ENCODE assay signal across 8 mouse cellular contexts in genomic region chr2:131054646-131055264, GRCm38 (mm10). TPM values are rescaled to one million over a fixed set of nuclear protein-coding genes. Genes with fewer than 3 reads are reported as not detected.
DNase-seq lines count a peak whose midpoint lies in the region; ATAC-seq and TF ChIP-seq lines count a peak whose summit lies in the region.

No protein-coding gene starts in this region.

- H3K27ac ChIP-seq in lung, embryonic 16.5 days (ENCODE audit: low read length): no peak overlapping the region
- H3K27ac ChIP-seq in forebrain, embryonic 10.5 days: no peak overlapping the region
- no peak overlapping the region for H3K27ac ChIP-seq in limb, embryonic 10.5 days
- H3K27ac ChIP-seq in small intestine, adult 2 months (ENCODE audit: insufficient read depth, low read depth, low read length): no peak overlapping the region

- no peak for TF ChIP-seq POLR2A in small intestine, adult 2 months (IDR thresholded peaks at IDR 0.05; ENCODE audit: low read depth, low read length)

- peaks cover 20% of the 10 kb centered on the region for H3K4me1 ChIP-seq in lung, embryonic 16.5 days (replicated peaks; ENCODE audit: control insufficient read depth, insufficient read depth, low read length)
- H3K4me1 ChIP-seq in forebrain, embryonic 10.5 days: peaks cover 34% of the 10 kb centered on the region
- H3K4me1 ChIP-seq in limb, embryonic 10.5 days: peaks cover 41% of the 10 kb centered on the region
- peaks cover 5% of the 10 kb centered on the region; the same call in 1 of the 2 replicates for H3K4me1 ChIP-seq in small intestine, adult 2 months (ENCODE audit: control insufficient read depth, insufficient read depth, insufficient read length, low read length)

- H3K27me3 ChIP-seq in lung, embryonic 16.5 days (ENCODE audit: control insufficient read depth, insufficient read depth, low read depth, low read length): peaks cover 43% of the 10 kb centered on the region
- H3K27me3 ChIP-seq in forebrain, embryonic 10.5 days (ENCODE audit: poor library complexity, severe bottlenecking): peaks cover 88% of the 10 kb centered on the region
- H3K27me3 ChIP-seq in limb, embryonic 10.5 days (ENCODE audit: low read depth, poor library complexity, severe bottlenecking): peaks cover 86% of the 10 kb centered on the region
- peaks cover 26% of the 10 kb centered on the region for H3K27me3 ChIP-seq in small intestine, adult 2 months (ENCODE audit: control insufficient read depth, insufficient read depth, low read length)

- no peak for TF ChIP-seq CTCF in small intestine, adult 2 months (IDR thresholded peaks at IDR 0.05; ENCODE audit: extremely low read depth, insufficient read length, insufficient replicate concordance, low read depth, low read length)

- no peak for DNase-seq in lung, postnatal 36 days
- no peak for DNase-seq in forebrain, embryonic 10.5 days (ENCODE audit: extremely low spot score, low spot score)
- DNase-seq in limb, embryonic 10.5 days (ENCODE audit: low spot score): no peak
- no peak for DNase-seq in B cell, adult 2 months
- no peak for DNase-seq in cerebellum, adult 11 months
- no peak for DNase-seq in kidney, postnatal 4 days

- no peaks in the 10 kb centered on the region for H3K9me3 ChIP-seq in lung, embryonic 16.5 days (ENCODE audit: control insufficient read depth, low read length)
- H3K9me3 ChIP-seq in forebrain, embryonic 10.5 days: no peaks in the 10 kb centered on the region
- no peaks in the 10 kb centered on the region for H3K9me3 ChIP-seq in limb, embryonic 10.5 days (replicated peaks)

- peak overlapping the region; percentile 34 for H3K4me3 ChIP-seq in lung, embryonic 16.5 days (ENCODE audit: low read length)
- H3K4me3 ChIP-seq in forebrain, embryonic 10.5 days: peak overlapping the region; percentile 47
- H3K4me3 ChIP-seq in limb, embryonic 10.5 days: peak overlapping the region; percentile 49
- H3K4me3 ChIP-seq in small intestine, adult 2 months (ENCODE audit: low read depth, low read length): peak overlapping the region; percentile 6; the same call in 1 of the 2 replicates

- 5% methylated on average over 21 of the region's 21 CpGs for WGBS in lung, embryonic 16.5 days
- 1% methylated on average over 21 of the region's 21 CpGs for WGBS in forebrain, embryonic 10.5 days
- WGBS in limb, embryonic 10.5 days: 2% methylated on average over 21 of the region's 21 CpGs
- WGBS in small intestine, adult 2 months: 13% methylated on average over 21 of the region's 21 CpGs

- no peaks in the 10 kb centered on the region for H3K36me3 ChIP-seq in lung, embryonic 16.5 days (ENCODE audit: control insufficient read depth, insufficient read depth, low read length)
- no peaks in the 10 kb centered on the region for H3K36me3 ChIP-seq in forebrain, embryonic 10.5 days (replicated peaks)
- H3K36me3 ChIP-seq in limb, embryonic 10.5 days: no peaks in the 10 kb centered on the region
- H3K36me3 ChIP-seq in small intestine, adult 2 months (ENCODE audit: control insufficient read depth, insufficient read depth, low read length): no peaks in the 10 kb centered on the region

- H3K4me2 ChIP-seq in lung, embryonic 16.5 days (ENCODE audit: low read depth, low read length): peak overlapping the region; percentile 46

- no peak overlapping the region for H3K9ac ChIP-seq in lung, embryonic 16.5 days (ENCODE audit: low read length)

- ATAC-seq in lung, embryonic 16.5 days (ENCODE audit: low read depth): no peak

RNA-seq across cellular contexts. Expression of gene Adam33, which starts 8.9 kb away (rescaled TPM):
- 6.5 and 7.1 TPM in 2 replicates for polyA plus RNA-seq in lung, embryonic 16.5 days (2015; fragmentation: Nextera tagmentation; extraction: Ambion mirVana)
- 0.63 TPM in 1 of 2 replicates, not detected in the other for polyA plus RNA-seq in forebrain, embryonic 10.5 days (2016; fragmentation: Nextera tagmentation; extraction: Ambion mirVana)
- polyA plus RNA-seq in limb, embryonic 10.5 days (2016; fragmentation: Nextera tagmentation; extraction: Ambion mirVana): 0.38 and 0.48 TPM in 2 replicates
- 12.4 and 13.1 TPM in 2 replicates for polyA plus RNA-seq in small intestine, adult 2 months (2012; rRNA removed)

RNA-seq across cellular contexts. Expression of gene Gfra4, which starts 11.9 kb away (rescaled TPM):
- 8.2 and 9.3 TPM in 2 replicates for polyA plus RNA-seq in lung, embryonic 16.5 days (2015; fragmentation: Nextera tagmentation; extraction: Ambion mirVana)
- polyA plus RNA-seq in forebrain, embryonic 10.5 days (2016; fragmentation: Nextera tagmentation; extraction: Ambion mirVana): 3.1 and 3.3 TPM in 2 replicates
- 7.1 and 10.1 TPM in 2 replicates for polyA plus RNA-seq in limb, embryonic 10.5 days (2016; fragmentation: Nextera tagmentation; extraction: Ambion mirVana)
- polyA plus RNA-seq in small intestine, adult 2 months (2012; rRNA removed): 11.1 and 17.0 TPM in 2 replicates

RNA-seq across cellular contexts. Expression of gene Siglec1, which starts 31.8 kb away (rescaled TPM):
- 0.34 and 0.59 TPM in 2 replicates for polyA plus RNA-seq in lung, embryonic 16.5 days (2015; fragmentation: Nextera tagmentation; extraction: Ambion mirVana)
- 0.09 and 0.12 TPM in 2 replicates for polyA plus RNA-seq in forebrain, embryonic 10.5 days (2016; fragmentation: Nextera tagmentation; extraction: Ambion mirVana)
- polyA plus RNA-seq in limb, embryonic 10.5 days (2016; fragmentation: Nextera tagmentation; extraction: Ambion mirVana): 0.09 and 0.10 TPM in 2 replicates
- 1.9 and 2.7 TPM in 2 replicates for polyA plus RNA-seq in small intestine, adult 2 months (2012; rRNA removed)
